Mouse (Mus musculus): Measurements from ENCODE around the gene Terb2. TPM values are rescaled to one million over a fixed set of nuclear protein-coding genes. Genes with fewer than 3 reads are reported as not detected.

Terb2 gene
- polyA plus RNA-seq, 1 experiment: not detected

DNA sequence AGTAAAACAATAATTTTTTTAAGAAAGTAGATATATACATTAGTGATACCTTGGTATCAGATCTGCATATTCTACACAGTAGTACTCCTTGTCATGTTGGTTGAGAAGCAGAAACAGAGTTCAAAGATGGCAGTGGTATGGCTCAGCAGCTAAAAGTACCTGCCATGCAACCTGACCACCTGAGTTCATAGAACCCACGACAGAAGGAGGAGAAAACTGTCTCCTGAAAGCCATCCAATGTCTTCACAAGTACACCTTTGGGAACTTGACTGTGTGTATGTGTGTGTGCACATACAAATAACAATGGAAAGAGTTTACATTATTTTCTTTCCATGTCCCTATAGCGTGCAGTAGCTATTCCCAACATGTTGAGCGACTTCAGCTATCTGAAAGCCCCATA is 36.4 kb upstream of the Terb2 start:
- TF ChIP-seq CTCF (IDR thresholded peaks at IDR 0.05; ENCODE audit: control insufficient read depth, insufficient read depth, insufficient read length): no peak
- no peak for TF ChIP-seq USF1 (IDR thresholded peaks at IDR 0.05; ENCODE audit: low read depth)
- TF ChIP-seq FOSL1 (IDR thresholded peaks at IDR 0.05; ENCODE audit: insufficient read depth, low read length, poor library complexity, severe bottlenecking): no peak
- no peak for TF ChIP-seq MAX (IDR thresholded peaks at IDR 0.05)
- TF ChIP-seq MYOG (IDR thresholded peaks at IDR 0.05; ENCODE audit: control insufficient read depth, extremely low read depth, insufficient read length): no peak
- no peak for TF ChIP-seq CEBPB (IDR thresholded peaks at IDR 0.05; ENCODE audit: low read depth)
- no peak for TF ChIP-seq MYOD1 (IDR thresholded peaks at IDR 0.05; ENCODE audit: control insufficient read depth, insufficient read length, low read depth)
- H3K27me3 ChIP-seq (ENCODE audit: control insufficient read depth, insufficient read depth, insufficient read length): no peaks in the 10 kb centered on the region
- H3K79me3 ChIP-seq (ENCODE audit: low read depth): peaks cover 38% of the 10 kb centered on the region
- peaks cover 50% of the 10 kb centered on the region for H3K79me2 ChIP-seq (ENCODE audit: control insufficient read depth, insufficient read depth)
- peaks cover 48% of the 10 kb centered on the region for H3K36me3 ChIP-seq (ENCODE audit: control insufficient read depth, insufficient read depth)
- no peak overlapping the region for H3K4me3 ChIP-seq (ENCODE audit: insufficient read depth, poor library complexity, severe bottlenecking)
- no peak overlapping the region for H3ac ChIP-seq (ENCODE audit: control insufficient read depth, insufficient read length, low read depth)

DNA sequence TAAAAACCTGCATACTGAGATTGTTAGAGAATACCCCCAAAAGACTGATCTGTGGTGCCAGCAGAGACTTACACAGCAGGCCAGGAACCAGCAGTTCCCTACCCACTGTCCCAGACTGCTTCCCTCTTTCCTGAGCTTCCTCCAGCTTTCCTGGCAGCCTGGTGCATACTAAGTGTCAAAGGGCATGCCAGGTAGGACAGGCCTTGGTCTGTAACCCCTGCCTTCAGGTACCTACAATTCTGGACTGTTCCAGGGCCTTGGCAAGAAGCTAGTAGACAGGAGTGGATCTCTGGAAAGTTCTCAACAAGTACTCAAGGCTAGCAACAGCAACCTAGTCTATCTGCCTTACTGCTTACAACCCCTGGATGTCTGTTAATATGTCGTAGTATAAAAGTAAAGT is 34.9 kb upstream of the Terb2 start:
- Histone ChIP-seq H3K27me3 (ENCODE audit: control insufficient read depth, insufficient read depth, insufficient read length) (no peaks in the 10 kb centered on the region), H3K4me3 (ENCODE audit: insufficient read depth, poor library complexity, severe bottlenecking) (no peak overlapping the region), H3K79me3 (ENCODE audit: low read depth) (peaks cover 38% of the 10 kb centered on the region), H3K36me3 (ENCODE audit: control insufficient read depth, insufficient read depth) (peaks cover 54% of the 10 kb centered on the region), H3K79me2 (ENCODE audit: control insufficient read depth, insufficient read depth) (peaks cover 50% of the 10 kb centered on the region), H3ac (ENCODE audit: control insufficient read depth, insufficient read length, low read depth) (no peak overlapping the region)
- TF ChIP-seq MYOG (IDR thresholded peaks at IDR 0.05; ENCODE audit: control insufficient read depth, extremely low read depth, insufficient read length) (no peak), USF1 (IDR thresholded peaks at IDR 0.05; ENCODE audit: low read depth) (no peak), MYOD1 (IDR thresholded peaks at IDR 0.05; ENCODE audit: control insufficient read depth, insufficient read length, low read depth) (no peak), MAX (IDR thresholded peaks at IDR 0.05) (no peak), FOSL1 (IDR thresholded peaks at IDR 0.05; ENCODE audit: insufficient read depth, low read length, poor library complexity, severe bottlenecking) (no peak), CEBPB (IDR thresholded peaks at IDR 0.05; ENCODE audit: low read depth) (no peak), CTCF (IDR thresholded peaks at IDR 0.05; ENCODE audit: control insufficient read depth, insufficient read depth, insufficient read length) (no peak)

DNA sequence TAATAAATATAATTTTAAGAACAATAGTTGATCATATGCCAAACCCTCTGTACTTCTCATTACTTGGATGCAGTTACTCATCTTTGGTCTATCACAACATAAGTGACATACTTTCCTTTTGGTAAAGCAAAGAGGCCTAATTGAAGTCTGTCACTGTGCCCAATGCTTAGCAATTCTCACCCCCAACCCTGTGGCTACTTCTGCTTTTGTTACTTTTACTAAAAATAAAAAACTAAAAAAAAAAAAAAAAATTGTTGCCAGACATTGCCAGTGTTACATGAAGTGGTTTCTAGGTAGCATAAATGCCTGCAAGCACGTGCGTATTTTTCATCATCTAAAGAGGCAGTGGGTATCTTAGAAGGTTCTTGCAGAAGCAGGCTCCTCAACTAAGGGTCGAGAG is 33.2 kb upstream of the Terb2 start:
- H3ac ChIP-seq (ENCODE audit: control insufficient read depth, insufficient read length, low read depth): no peak overlapping the region
- H3K36me3 ChIP-seq (ENCODE audit: control insufficient read depth, insufficient read depth): peaks cover 54% of the 10 kb centered on the region
- H3K79me2 ChIP-seq (ENCODE audit: control insufficient read depth, insufficient read depth): peaks cover 47% of the 10 kb centered on the region
- no peak overlapping the region for H3K4me3 ChIP-seq (ENCODE audit: insufficient read depth, poor library complexity, severe bottlenecking)
- peaks cover 38% of the 10 kb centered on the region for H3K79me3 ChIP-seq (ENCODE audit: low read depth)
- TF ChIP-seq MYOD1 (IDR thresholded peaks at IDR 0.05; ENCODE audit: control insufficient read depth, insufficient read length, low read depth): no peak
- TF ChIP-seq FOSL1 (IDR thresholded peaks at IDR 0.05; ENCODE audit: insufficient read depth, low read length, poor library complexity, severe bottlenecking): no peak
- TF ChIP-seq MYOG (IDR thresholded peaks at IDR 0.05; ENCODE audit: control insufficient read depth, extremely low read depth, insufficient read length): no peak
- TF ChIP-seq USF1 (IDR thresholded peaks at IDR 0.05; ENCODE audit: low read depth): no peak
- TF ChIP-seq CEBPB (IDR thresholded peaks at IDR 0.05; ENCODE audit: low read depth): no peak
- TF ChIP-seq CTCF (IDR thresholded peaks at IDR 0.05; ENCODE audit: control insufficient read depth, insufficient read depth, insufficient read length): no peak
- no peak for TF ChIP-seq MAX (IDR thresholded peaks at IDR 0.05)
- H3K27me3 ChIP-seq (ENCODE audit: control insufficient read depth, insufficient read depth, insufficient read length): no peaks in the 10 kb centered on the region

GRCm38 (mm10) chr2:122153681-122154365 is 32.2 kb upstream of the Terb2 start:
- Histone ChIP-seq H3K79me2 (ENCODE audit: control insufficient read depth, insufficient read depth) (peaks cover 37% of the 10 kb centered on the region), H3K4me3 (ENCODE audit: insufficient read depth, poor library complexity, severe bottlenecking) (no peak overlapping the region), H3ac (ENCODE audit: control insufficient read depth, insufficient read length, low read depth) (no peak overlapping the region), H3K79me3 (ENCODE audit: low read depth) (peaks cover 30% of the 10 kb centered on the region), H3K36me3 (ENCODE audit: control insufficient read depth, insufficient read depth) (peaks cover 54% of the 10 kb centered on the region), H3K27me3 (ENCODE audit: control insufficient read depth, insufficient read depth, insufficient read length) (no peaks in the 10 kb centered on the region)
- TF ChIP-seq MYOD1 (IDR thresholded peaks at IDR 0.05; ENCODE audit: control insufficient read depth, insufficient read length, low read depth): no peak
- no peak for TF ChIP-seq MYOG (IDR thresholded peaks at IDR 0.05; ENCODE audit: control insufficient read depth, extremely low read depth, insufficient read length)
- no peak for TF ChIP-seq CEBPB (IDR thresholded peaks at IDR 0.05; ENCODE audit: low read depth)
- TF ChIP-seq FOSL1 (IDR thresholded peaks at IDR 0.05; ENCODE audit: insufficient read depth, low read length, poor library complexity, severe bottlenecking): no peak
- TF ChIP-seq CTCF (IDR thresholded peaks at IDR 0.05; ENCODE audit: control insufficient read depth, insufficient read depth, insufficient read length): no peak
- no peak for TF ChIP-seq USF1 (IDR thresholded peaks at IDR 0.05; ENCODE audit: low read depth)
- no peak for TF ChIP-seq MAX (IDR thresholded peaks at IDR 0.05)

- H3K36me3 ChIP-seq (ENCODE audit: control insufficient read depth, insufficient read depth): peaks cover 54% of the 10 kb centered on the region
- peaks cover 23% of the 10 kb centered on the region for H3K79me3 ChIP-seq (ENCODE audit: low read depth)
- peaks cover 31% of the 10 kb centered on the region for H3K79me2 ChIP-seq (ENCODE audit: control insufficient read depth, insufficient read depth)
- TF ChIP-seq USF1 (IDR thresholded peaks at IDR 0.05; ENCODE audit: low read depth): no peak
- no peak for TF ChIP-seq FOSL1 (IDR thresholded peaks at IDR 0.05; ENCODE audit: insufficient read depth, low read length, poor library complexity, severe bottlenecking)
- TF ChIP-seq MYOG (IDR thresholded peaks at IDR 0.05; ENCODE audit: control insufficient read depth, extremely low read depth, insufficient read length): no peak
- no peak for TF ChIP-seq MAX (IDR thresholded peaks at IDR 0.05)
- TF ChIP-seq MYOD1 (IDR thresholded peaks at IDR 0.05; ENCODE audit: control insufficient read depth, insufficient read length, low read depth): no peak
- TF ChIP-seq CEBPB (IDR thresholded peaks at IDR 0.05; ENCODE audit: low read depth): no peak
- no peak for TF ChIP-seq CTCF (IDR thresholded peaks at IDR 0.05; ENCODE audit: control insufficient read depth, insufficient read depth, insufficient read length)
- no peak overlapping the region for H3K4me3 ChIP-seq (ENCODE audit: insufficient read depth, poor library complexity, severe bottlenecking)
- H3K27me3 ChIP-seq (ENCODE audit: control insufficient read depth, insufficient read depth, insufficient read length): no peaks in the 10 kb centered on the region
- H3ac ChIP-seq (ENCODE audit: control insufficient read depth, insufficient read length, low read depth): no peak overlapping the region
These were observed 31.6 kb upstream of the Terb2 start for GRCm38 (mm10) chr2:122154479-122154878.
